Mouse (Mus musculus) CH12.LX (cell line): ENCODE measurements around the gene Gm12185. TPM values are rescaled to one million over a fixed set of nuclear protein-coding genes. Genes with fewer than 3 reads are reported as not detected.
A peak's percentile ranks its signal among the peaks of the same experiment; 100 is the strongest.
"Not testable (repeated sequence)": the region's sequence is repeated elsewhere in the genome, so short reads cannot be mapped to it uniquely, and the experiment has no call there.

Experiments used
- DNase-seq: peaks from one replicate; pipeline ENCODE4 v3.0.0-alpha.2; 2013; ENCODE audit errors: extremely low read depth
- H3K27ac ChIP-seq: 2 replicates; pipeline ENCODE4 v1.5.1; 2012; ENCODE audit warnings: low read depth, mild to moderate bottlenecking, control low read depth, moderate library complexity; ENCODE audit not compliant: insufficient read depth
- H3K27me3 ChIP-seq: replicated peaks from 2 replicates; pipeline ENCODE3; 2012; ENCODE audit warnings: inconsistent platforms
- H3K36me3 ChIP-seq, 2 experiments: replicated peaks in 1 of 2; 2 replicates each; pipeline versions ENCODE3 to v1.6.1; 2012; ENCODE audit warnings: inconsistent platforms in 1 of 2, low read length in 1 of 2, mild to moderate bottlenecking in 1 of 2, mixed read lengths in 1 of 2, moderate library complexity in 1 of 2; ENCODE audit not compliant: control insufficient read depth in 1 of 2, insufficient read depth in 1 of 2
- H3K4me1 ChIP-seq, 2 experiments: 2 replicates each; pipeline ENCODE4 v1.6.1; 2012; ENCODE audit warnings: inconsistent platforms in 1 of 2, moderate library complexity in 1 of 2; ENCODE audit not compliant: insufficient read depth in 2 of 2, control insufficient read depth in 1 of 2
- H3K4me2 ChIP-seq: 2 replicates; pipeline ENCODE4 v1.6.1; 2012; ENCODE audit warnings: low read depth, mild to moderate bottlenecking, control low read depth; ENCODE audit not compliant: poor library complexity, insufficient read depth, severe bottlenecking
- H3K4me3 ChIP-seq, 3 experiments: fragments of 150-350 bp in 1 of 3; sonication (generic) in 1 of 3; replicated peaks in 1 of 3; 2 replicates each; pipeline versions ENCODE3 to v1.5.1; 2011 to 2012; ENCODE audit warnings: low read depth in 2 of 3, low read length in 2 of 3, mild to moderate bottlenecking in 2 of 3, moderate library complexity in 2 of 3, control low read depth in 1 of 3, improper control_type of control experiment in 1 of 3, inconsistent platforms in 1 of 3, mixed read lengths in 1 of 3; ENCODE audit not compliant: poor library complexity in 1 of 3
- H3K79me2 ChIP-seq: replicated peaks from 2 replicates; pipeline ENCODE4 v1.6.1; 2012; ENCODE audit warnings: mild to moderate bottlenecking, moderate library complexity; ENCODE audit not compliant: control insufficient read depth, poor library complexity, insufficient read depth, severe bottlenecking; ENCODE audit errors: extremely low read depth
- H3K9ac ChIP-seq: 2 replicates; pipeline ENCODE4 v1.6.1; 2012; ENCODE audit warnings: low read depth, mild to moderate bottlenecking, control low read depth, moderate library complexity; ENCODE audit not compliant: insufficient read depth
- H3K9me3 ChIP-seq: replicated peaks from 2 replicates; pipeline ENCODE3; 2012; ENCODE audit warnings: low read length, inconsistent platforms, mixed read lengths
- dilution Hi-C: fragments of 300-500 bp; cut with MboI; formaldehyde crosslinking; loops from 2 replicates; pipeline ENCODE4 v1.14.3; 2020; ENCODE audit warnings: low sequenced_read_pairs; ENCODE audit not compliant: extremely low pct_unique_long_range_greater_than_20kb, extremely low pct_ligation_motif_present
- in situ Hi-C: fragments of 300-500 bp; cut with MboI; formaldehyde crosslinking; loops from 3 replicates; pipeline ENCODE4 v1.14.3; 2019; ENCODE audit warnings: low sequenced_read_pairs, low pct_ligation_motif_present, low pct_unique_long_range_greater_than_20kb, mixed read lengths
- polyA plus RNA-seq: library from polyadenylated mRNA; unstranded; fragments of >175 nt; gene quantifications from 2 replicates; pipeline ENCODE4 v1.2.1, GENCODE M21; 2012; ENCODE audit warnings: low read depth; ENCODE audit not compliant: insufficient read length
- total RNA-seq, 2 experiments: library from RNA; depleted of rRNA; stranded (reverse); fragments of 300-350 nt in 1 of 2; fragments of >200 nt in 1 of 2; gene quantifications; 2 replicates each; pipeline ENCODE4 v1.2.3; 2012 to 2014

Gene Gm12185
- total and polyA plus RNA-seq, 3 experiments = 0.04 to 0.50 TPM; not detected in 1

DNA sequence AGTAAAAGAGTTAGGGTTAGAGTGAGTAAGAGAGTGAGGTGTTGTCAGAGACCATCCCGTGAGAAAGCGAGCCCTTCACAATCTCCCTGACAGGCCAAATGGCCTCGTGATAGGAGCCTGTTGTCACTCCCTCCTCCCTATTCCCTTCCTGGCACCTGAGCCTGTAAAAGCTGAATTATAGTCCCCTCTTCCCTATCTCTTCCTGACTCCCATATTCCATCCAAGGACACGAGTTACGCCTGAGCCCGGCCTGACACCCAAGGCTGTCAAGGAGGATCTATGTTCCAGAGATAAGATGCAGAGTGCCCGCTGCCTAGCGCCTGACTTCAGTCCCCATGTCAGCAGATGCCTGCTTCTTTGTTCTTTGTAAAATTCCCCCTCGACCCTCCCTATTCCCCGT lies 1.3 kb upstream of the Gm12185 start:
- dilution Hi-C loops, H3K27ac ChIP-seq, in situ Hi-C loops, H3K36me3 ChIP-seq, H3K27me3 ChIP-seq, H3K4me1 ChIP-seq, H3K4me2 ChIP-seq, H3K9me3 ChIP-seq, H3K9ac ChIP-seq, DNase-seq, H3K4me3 ChIP-seq, H3K79me2 ChIP-seq: not testable (repeated sequence)

DNA sequence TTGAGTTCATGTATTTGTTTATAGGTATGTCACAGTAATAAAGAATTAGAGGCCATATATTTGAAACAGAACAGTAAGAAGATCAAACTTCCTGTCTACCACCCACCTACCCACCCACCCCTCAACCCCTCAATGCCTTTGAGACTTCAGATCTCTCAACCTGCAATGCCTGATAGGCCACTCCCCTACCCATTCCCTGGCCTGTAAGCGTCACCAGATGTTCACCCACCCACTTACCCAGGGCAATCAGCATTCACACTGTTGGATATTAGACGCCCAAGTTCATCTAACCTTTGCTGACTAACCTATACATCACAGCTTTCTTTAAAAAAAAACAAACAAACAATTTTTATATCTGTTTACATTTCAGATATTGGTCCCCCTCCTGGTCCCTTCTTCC lies 2.0 kb downstream of the Gm12185 start:
- H3K36me3 ChIP-seq, DNase-seq, H3K27ac ChIP-seq, H3K9ac ChIP-seq, H3K79me2 ChIP-seq, H3K4me3 ChIP-seq, dilution Hi-C loops, H3K4me2 ChIP-seq, in situ Hi-C loops, H3K27me3 ChIP-seq, H3K9me3 ChIP-seq, H3K4me1 ChIP-seq: not testable (repeated sequence)

DNA sequence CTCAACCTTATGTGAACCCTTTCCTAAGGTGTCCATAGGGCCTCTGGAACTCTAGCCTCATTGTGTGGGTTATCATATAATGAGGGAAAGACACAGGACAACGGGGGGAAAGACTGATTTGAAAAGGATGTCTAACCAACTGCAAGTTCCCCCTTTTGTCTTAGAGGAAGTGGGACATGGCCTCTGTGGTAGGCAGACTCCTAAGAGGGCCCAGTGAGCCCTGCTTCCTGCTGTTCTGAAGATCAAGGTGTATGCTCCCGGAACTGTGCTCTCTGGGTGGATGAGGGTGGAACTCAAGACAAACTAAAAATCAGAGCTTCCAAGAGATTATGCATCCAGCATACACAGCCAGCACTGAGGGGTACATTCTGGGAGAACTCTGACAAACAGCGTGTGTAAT lies 3.8 kb downstream of the Gm12185 start:
- H3K27ac ChIP-seq, dilution Hi-C loops, H3K36me3 ChIP-seq: not testable (repeated sequence)

DNA sequence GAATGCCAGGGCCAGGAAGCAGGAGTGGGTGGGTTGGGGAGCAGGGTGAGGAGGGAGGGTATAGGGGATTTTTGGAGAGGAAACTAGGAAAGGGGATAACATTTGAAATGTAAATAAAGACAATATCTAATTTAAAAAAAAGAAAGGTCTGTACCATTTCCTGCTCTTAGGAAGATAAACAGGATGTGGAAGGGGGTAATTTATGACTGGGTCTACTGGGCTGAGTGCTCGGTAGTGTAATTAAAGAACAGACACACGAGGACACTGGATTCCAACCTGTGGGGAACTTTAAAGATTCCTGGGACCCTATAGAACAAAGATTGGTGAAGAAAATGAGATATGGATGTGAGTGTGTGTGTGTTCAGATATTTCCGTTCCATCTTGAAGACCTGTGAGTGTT lies 9.2 kb downstream of the Gm12185 start:
- H3K4me3 ChIP-seq, H3K79me2 ChIP-seq, H3K4me2 ChIP-seq, H3K27me3 ChIP-seq, dilution Hi-C loops, H3K9me3 ChIP-seq, H3K27ac ChIP-seq, H3K4me1 ChIP-seq, DNase-seq, in situ Hi-C loops, H3K36me3 ChIP-seq, H3K9ac ChIP-seq: not testable (repeated sequence)

More for the DNA sequence above, 3.8 kb downstream of the Gm12185 start:
- H3K27me3 ChIP-seq, H3K79me2 ChIP-seq, H3K4me3 ChIP-seq, H3K4me1 ChIP-seq, H3K9me3 ChIP-seq, H3K4me2 ChIP-seq, H3K9ac ChIP-seq, in situ Hi-C loops: not testable (repeated sequence)
- DNase-seq = peak; percentile 3

DNA sequence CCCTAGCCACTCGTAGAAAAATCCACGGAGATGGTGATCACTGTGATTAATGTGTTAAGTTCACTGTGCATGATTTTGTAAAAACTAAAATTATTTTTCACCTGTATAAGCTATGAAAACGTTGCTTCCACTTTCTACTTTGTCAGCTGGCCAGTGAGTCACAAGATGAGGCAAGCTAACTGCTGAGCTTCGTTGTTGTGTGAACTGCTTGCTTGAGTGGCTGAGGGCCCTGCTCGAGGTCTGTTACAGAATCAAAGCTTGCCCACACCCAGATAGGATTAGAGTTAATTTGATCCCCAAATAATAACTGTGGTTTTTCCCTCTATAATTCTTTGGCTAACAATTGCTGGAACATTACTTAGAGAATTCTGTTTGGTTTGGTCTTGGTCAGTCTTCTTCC lies 12.0 kb downstream of the Gm12185 start:
- H3K79me2 ChIP-seq, H3K27ac ChIP-seq, H3K4me1 ChIP-seq, H3K4me3 ChIP-seq, H3K9ac ChIP-seq, H3K4me2 ChIP-seq, in situ Hi-C loops, H3K36me3 ChIP-seq, dilution Hi-C loops, H3K27me3 ChIP-seq, H3K9me3 ChIP-seq, DNase-seq: not testable (repeated sequence)

DNA sequence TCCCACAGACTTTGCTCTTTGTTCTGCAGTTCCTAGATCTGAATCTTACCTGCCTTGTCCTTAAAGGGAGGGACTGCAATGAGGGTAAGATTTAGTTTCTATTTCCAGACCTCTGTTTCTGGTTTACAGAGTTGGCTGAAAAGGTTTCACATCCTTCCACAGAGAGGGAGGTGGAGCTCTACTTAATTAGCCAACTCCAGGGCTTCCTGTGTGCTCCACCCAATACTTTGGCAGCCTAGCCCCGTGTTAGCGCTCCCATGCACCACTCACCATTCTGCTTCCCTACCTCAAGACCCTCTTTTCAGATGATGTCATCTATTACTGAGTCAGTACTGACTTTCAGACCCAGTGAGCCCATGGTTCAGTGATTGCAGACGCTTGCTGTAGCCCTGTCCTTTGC lies 12.8 kb downstream of the Gm12185 start, which contains the start of gene 9930111J21Rik1:
Gene 9930111J21Rik1 (minus strand): TSS at position 148 of the 400 bp plus-strand sequence.
- in situ Hi-C loops, H3K4me1 ChIP-seq, H3K27me3 ChIP-seq, H3K9me3 ChIP-seq, DNase-seq, H3K79me2 ChIP-seq, H3K36me3 ChIP-seq, dilution Hi-C loops, H3K4me3 ChIP-seq: not testable (repeated sequence)
- H3K27ac ChIP-seq = peak within 1 kb of the TSS; percentile 67
- H3K4me2 ChIP-seq = peak within 1 kb of the TSS; percentile 16; the same call in 1 of the 2 replicates
- H3K9ac ChIP-seq = peak within 1 kb of the TSS; percentile 50; the same call in 1 of the 2 replicates
